Mouse (Mus musculus): ENCODE measurements around the gene C4b.

DNA sequence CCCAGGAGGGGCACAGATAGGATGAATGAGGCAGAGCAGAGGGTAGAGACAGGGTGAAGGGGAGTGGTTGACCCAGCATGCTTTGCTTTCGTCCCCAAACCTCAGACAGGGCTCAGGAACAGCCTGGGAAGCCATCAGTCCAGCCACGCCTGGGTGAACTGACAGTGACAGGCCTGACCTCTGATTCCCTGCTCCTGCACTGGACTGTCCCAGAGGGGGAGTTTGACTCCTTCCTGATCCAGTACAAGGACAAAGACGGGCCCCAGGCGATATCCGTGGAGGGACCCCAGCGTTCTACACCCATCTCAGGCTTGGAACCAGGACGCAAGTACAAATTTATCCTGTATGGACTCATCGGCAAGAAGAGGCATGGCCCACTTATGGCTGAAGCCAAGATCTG is 60.5 kb downstream of the C4b start:
- TF ChIP-seq E2F4 (IDR thresholded peaks at IDR 0.05; ENCODE audit: insufficient replicate concordance, low read depth, low read length) (no peak), USF1 (IDR thresholded peaks at IDR 0.05; ENCODE audit: low read depth, low read length) (no peak), CTCF (conservative IDR thresholded peaks at IDR 0.05 in 1 of 2, IDR thresholded peaks at IDR 0.05 in 1 of 2; ENCODE audit: low read depth in 2 of 2, low read length in 2 of 2) (no peak), MEF2A (IDR thresholded peaks at IDR 0.05; ENCODE audit: borderline replicate concordance, low read depth, low read length) (no peak), ETS1 (conservative IDR thresholded peaks at IDR 0.05; ENCODE audit: low read depth, low read length) (no peak), SMC3 (IDR thresholded peaks at IDR 0.05; ENCODE audit: low read depth, low read length) (no peak), MYC (IDR thresholded peaks at IDR 0.05; ENCODE audit: low read depth, low read length) (no peak), JUND (conservative IDR thresholded peaks at IDR 0.05; ENCODE audit: low read depth, low read length) (no peak), USF2 (conservative IDR thresholded peaks at IDR 0.05; ENCODE audit: low read depth, low read length) (no peak), CHD1 (IDR thresholded peaks at IDR 0.05; ENCODE audit: low read depth, low read length) (no peak), POLR2AphosphoS2 (IDR thresholded peaks at IDR 0.05; ENCODE audit: low read depth, low read length) (no peak), POLR2A (IDR thresholded peaks at IDR 0.05; ENCODE audit: low read depth, low read length) (no peak), MXI1 (IDR thresholded peaks at IDR 0.05; ENCODE audit: low read depth, low read length) (no peak)

All from CH12.LX (cell line).